Mouse (Mus musculus): ENCODE results near the gene Irs2.

- TF ChIP-seq POLR2A (IDR thresholded peaks at IDR 0.05; ENCODE audit: low read depth, low read length) (no peak), CTCF (IDR thresholded peaks at IDR 0.05; ENCODE audit: extremely low read depth, insufficient read length, insufficient replicate concordance, low read depth, low read length) (no peak)
Observed at GRCm38 (mm10) chr8:11003253-11003652, 5.0 kb downstream of the Irs2 start.

Measured in small intestine, adult 2 months (tissue).